Mouse (Mus musculus) neural tube, embryonic 11.5 days (tissue): ENCODE data around the gene Zmynd11. TPM values are rescaled to one million over a fixed set of nuclear protein-coding genes. Genes with fewer than 3 reads are reported as not detected.

Source experiments
- ATAC-seq: fragments of 200-750 bp; cut with Nextera tagmentation; 2 replicates; pipeline ENCODE4 v1.8.0; 2017; ENCODE audit warnings: moderate number of reproducible peaks, mild to moderate bottlenecking, moderate TSS enrichment, moderate library complexity; ENCODE audit not compliant: insufficient read depth, low FRiP score, low TSS enrichment
- DNase-seq: peaks from one replicate; pipeline ENCODE4 v3.0.0-alpha.2; 2015; ENCODE audit warnings: low spot score
- H3K27ac ChIP-seq: fragments of 300-500 bp; sonication (generic); 2 replicates; pipeline ENCODE4 v1.5.1; 2014; ENCODE audit warnings: low read depth, mild to moderate bottlenecking, low read length
- H3K27me3 ChIP-seq: fragments of 300-500 bp; sonication (generic); 2 replicates; pipeline ENCODE4 v1.6.1; 2014; ENCODE audit warnings: mild to moderate bottlenecking, low read length, mixed read lengths; ENCODE audit not compliant: control insufficient read depth, insufficient read depth
- H3K36me3 ChIP-seq: fragments of 300-500 bp; sonication (generic); 2 replicates; pipeline ENCODE4 v1.6.1; 2014; ENCODE audit warnings: mild to moderate bottlenecking, low read length, moderate library complexity, mixed read lengths; ENCODE audit not compliant: control insufficient read depth, insufficient read depth
- H3K4me1 ChIP-seq: fragments of 300-500 bp; sonication (generic); 2 replicates; pipeline ENCODE4 v1.6.1; 2014; ENCODE audit warnings: low read length, mixed read lengths; ENCODE audit not compliant: control insufficient read depth, insufficient read depth
- H3K4me2 ChIP-seq: fragments of 300-500 bp; sonication (generic); 2 replicates; pipeline ENCODE4 v1.6.1; 2014; ENCODE audit warnings: low read depth, mild to moderate bottlenecking, moderate library complexity
- H3K4me3 ChIP-seq: fragments of 300-500 bp; sonication (generic); 2 replicates; pipeline ENCODE4 v1.5.1; 2014; ENCODE audit warnings: low read depth, low read length
- H3K9ac ChIP-seq: fragments of 300-500 bp; sonication (generic); 2 replicates; pipeline ENCODE4 v1.6.1; 2014; ENCODE audit warnings: mild to moderate bottlenecking, low read length
- H3K9me3 ChIP-seq: fragments of 300-500 bp; sonication (generic); 2 replicates; pipeline ENCODE4 v1.6.1; 2016; ENCODE audit warnings: low read length; ENCODE audit not compliant: control insufficient read depth
- WGBS: fragments of 180-500 bp; shearing (Covaris S2); extraction: QIAGEN DNeasy Blood & Tissue Kit; methylation state at CpG from one replicate; pipeline ENCODE4 v1.1.7; 2014; 5-methylcytosine and 5-hydroxymethylcytosine counted together
- polyA plus RNA-seq: library from polyadenylated mRNA; unstranded; fragments of >200 nt; fragmentation: Nextera tagmentation; extraction: Ambion mirVana; gene quantifications from 2 replicates; pipeline ENCODE4 v1.2.1, GENCODE M21; 2014

Zmynd11 gene
- polyA plus RNA-seq, 1 experiment from 2014 or later: 109 TPM

- Histone ChIP-seq H3K4me3 (no peak overlapping the region), H3K4me1 (no peaks in the 10 kb centered on the region), H3K36me3 (peaks cover 27% of the 10 kb centered on the region), H3K9ac (no peak overlapping the region), H3K27me3 (no peaks in the 10 kb centered on the region), H3K4me2 (no peak overlapping the region), H3K9me3 (no peaks in the 10 kb centered on the region), H3K27ac (no peak overlapping the region)
- ATAC-seq (no peak), DNase-seq (no peak)
- 95% methylated on average over 7 of the region's 7 CpGs for WGBS
Observed at GRCm38 (mm10) chr13:9686261-9686660, 78.9 kb downstream of the Zmynd11 start.

- 96% methylated on average over 11 of the region's 11 CpGs for WGBS
- Histone ChIP-seq H3K9ac (no peak overlapping the region), H3K27me3 (no peaks in the 10 kb centered on the region), H3K27ac (no peak overlapping the region), H3K4me2 (no peak overlapping the region), H3K4me3 (no peak overlapping the region), H3K4me1 (no peaks in the 10 kb centered on the region), H3K9me3 (no peaks in the 10 kb centered on the region), H3K36me3 (peaks cover 20% of the 10 kb centered on the region)
- no peak for ATAC-seq
- no peak for DNase-seq
Observed at GRCm38 (mm10) chr13:9684153-9684923, 80.8 kb downstream of the Zmynd11 start.

- no peaks in the 10 kb centered on the region for H3K9me3 ChIP-seq
- H3K4me2 ChIP-seq: no peak overlapping the region
- DNase-seq: no peak
- no peak overlapping the region for H3K9ac ChIP-seq
- no peaks in the 10 kb centered on the region for H3K4me1 ChIP-seq
- no peak overlapping the region for H3K4me3 ChIP-seq
- no peaks in the 10 kb centered on the region for H3K27me3 ChIP-seq
- peaks cover 12% of the 10 kb centered on the region for H3K36me3 ChIP-seq
- 91% methylated on average over 4 of the region's 4 CpGs for WGBS
- no peak overlapping the region for H3K27ac ChIP-seq
- ATAC-seq: no peak
Observed at GRCm38 (mm10) chr13:9683280-9683679, 81.8 kb downstream of the Zmynd11 start.

- WGBS: 99% methylated on average over 3 of the region's 3 CpGs
- Histone ChIP-seq H3K4me2 (no peak overlapping the region), H3K36me3 (peaks cover 5% of the 10 kb centered on the region), H3K9ac (no peak overlapping the region), H3K9me3 (no peaks in the 10 kb centered on the region), H3K4me1 (no peaks in the 10 kb centered on the region), H3K27me3 (no peaks in the 10 kb centered on the region), H3K4me3 (no peak overlapping the region), H3K27ac (no peak overlapping the region)
- no peak for DNase-seq
- ATAC-seq: no peak
Observed at GRCm38 (mm10) chr13:9681492-9681891, 83.6 kb downstream of the Zmynd11 start.

- Histone ChIP-seq H3K36me3 (no peaks in the 10 kb centered on the region), H3K4me3 (no peak overlapping the region), H3K4me1 (no peaks in the 10 kb centered on the region), H3K4me2 (no peak overlapping the region), H3K9me3 (no peaks in the 10 kb centered on the region), H3K27ac (no peak overlapping the region), H3K9ac (no peak overlapping the region), H3K27me3 (no peaks in the 10 kb centered on the region)
- no peak for ATAC-seq
- 100% methylated on average over 1 of the region's 1 CpGs for WGBS
- no peak for DNase-seq
Observed at GRCm38 (mm10) chr13:9674126-9674525, 91.0 kb downstream of the Zmynd11 start.

GRCm38 (mm10) chr13:9669246-9669645 lies 95.9 kb downstream of the Zmynd11 start:
- DNase-seq (no peak), ATAC-seq (no peak)
- H3K9me3 ChIP-seq: no peaks in the 10 kb centered on the region
- no peak overlapping the region for H3K4me2 ChIP-seq
- H3K9ac ChIP-seq: no peak overlapping the region
- no peak overlapping the region for H3K27ac ChIP-seq
- H3K4me3 ChIP-seq: no peak overlapping the region
- 94% methylated on average over 5 of the region's 5 CpGs for WGBS
- no peaks in the 10 kb centered on the region for H3K36me3 ChIP-seq
- H3K4me1 ChIP-seq: no peaks in the 10 kb centered on the region
- H3K27me3 ChIP-seq: no peaks in the 10 kb centered on the region

- DNase-seq (no peak), ATAC-seq (no peak)
- Histone ChIP-seq H3K27me3 (no peaks in the 10 kb centered on the region), H3K36me3 (no peaks in the 10 kb centered on the region), H3K9me3 (no peaks in the 10 kb centered on the region), H3K4me1 (no peaks in the 10 kb centered on the region), H3K4me2 (no peak overlapping the region), H3K27ac (no peak overlapping the region), H3K4me3 (no peak overlapping the region), H3K9ac (no peak overlapping the region)
- 83% methylated on average over 7 of the region's 7 CpGs for WGBS
Observed at GRCm38 (mm10) chr13:9667954-9668496, 97.1 kb downstream of the Zmynd11 start.

- no peak for DNase-seq
- H3K36me3 ChIP-seq: no peaks in the 10 kb centered on the region
- 100% methylated on average over 1 of the region's 1 CpGs for WGBS
Observed at GRCm38 (mm10) chr13:9663593-9663992, 101.5 kb downstream of the Zmynd11 start.

GRCm38 (mm10) chr13:9660711-9661110 lies 104.4 kb downstream of the Zmynd11 start:
- WGBS: 61% methylated on average over 1 of the region's 1 CpGs
- DNase-seq: no peak
- no peaks in the 10 kb centered on the region for H3K36me3 ChIP-seq

More at GRCm38 (mm10) chr13:9663593-9663992, 101.5 kb downstream of the Zmynd11 start:
- H3K27me3 ChIP-seq: no peaks in the 10 kb centered on the region
- no peak overlapping the region for H3K4me2 ChIP-seq
- H3K4me3 ChIP-seq: no peak overlapping the region
- H3K4me1 ChIP-seq: no peaks in the 10 kb centered on the region
- no peak for ATAC-seq
- H3K9me3 ChIP-seq: no peaks in the 10 kb centered on the region
- no peak overlapping the region for H3K27ac ChIP-seq
- no peak overlapping the region for H3K9ac ChIP-seq

More at GRCm38 (mm10) chr13:9660711-9661110, 104.4 kb downstream of the Zmynd11 start:
- Histone ChIP-seq H3K27me3 (no peaks in the 10 kb centered on the region), H3K4me3 (no peak overlapping the region), H3K4me2 (no peak overlapping the region), H3K27ac (no peak overlapping the region), H3K9me3 (no peaks in the 10 kb centered on the region), H3K9ac (no peak overlapping the region), H3K4me1 (no peaks in the 10 kb centered on the region)
- ATAC-seq: no peak
